Mouse (Mus musculus) kidney, postnatal 0 days (tissue): ENCODE data around the gene Olfr1458. TPM values are rescaled to one million over a fixed set of nuclear protein-coding genes. Genes with fewer than 3 reads are reported as not detected.

Experiments used
- ATAC-seq: fragments of 200-750 bp; cut with Nextera tagmentation; replicated peaks from 2 replicates; pipeline ENCODE4 v1.8.0; 2017; ENCODE audit warnings: low read depth, moderate number of reproducible peaks, moderate TSS enrichment, moderate library complexity; ENCODE audit not compliant: low FRiP score
- DNase-seq: peaks from one replicate; pipeline ENCODE4 v3.0.0-alpha.2; 2016; ENCODE audit warnings: low spot score
- H3K27ac ChIP-seq: fragments of 300-500 bp; sonication (generic); 2 replicates; pipeline ENCODE4 v1.5.1; 2014; ENCODE audit warnings: mild to moderate bottlenecking
- H3K27me3 ChIP-seq: fragments of 300-500 bp; sonication (generic); 2 replicates; pipeline ENCODE4 v1.6.1; 2014; ENCODE audit warnings: low read length, mixed read lengths; ENCODE audit not compliant: insufficient read depth
- H3K36me3 ChIP-seq: fragments of 300-500 bp; sonication (generic); 2 replicates; pipeline ENCODE4 v1.6.1; 2014; ENCODE audit warnings: low read length, mixed read lengths; ENCODE audit not compliant: insufficient read depth
- H3K4me1 ChIP-seq: fragments of 300-500 bp; sonication (generic); replicated peaks from 2 replicates; pipeline ENCODE4 v1.6.1; 2014; ENCODE audit warnings: antibody characterized with exemption, low read length, mixed read lengths; ENCODE audit not compliant: insufficient read depth
- H3K4me2 ChIP-seq: fragments of 300-500 bp; sonication (generic); 2 replicates; pipeline ENCODE4 v1.6.1; 2014; ENCODE audit warnings: mild to moderate bottlenecking, low read length, moderate library complexity, mixed read lengths
- H3K4me3 ChIP-seq: fragments of 300-500 bp; sonication (generic); replicated peaks from 2 replicates; pipeline ENCODE4 v1.5.1; 2014; ENCODE audit warnings: low read depth, low read length
- H3K9ac ChIP-seq: fragments of 300-500 bp; sonication (generic); 2 replicates; pipeline ENCODE4 v1.6.1; 2014; ENCODE audit warnings: low read depth, low read length
- H3K9me3 ChIP-seq: fragments of 300-500 bp; sonication (generic); replicated peaks from 2 replicates; pipeline ENCODE4 v1.6.1; 2016; ENCODE audit warnings: low read length, inconsistent platforms, mixed read lengths
- CTCF ChIP-seq: IDR thresholded peaks from 2 replicates; pipeline ENCODE4 v1.5.1; 2016; ENCODE audit warnings: antibody characterized with exemption, low read depth, mild to moderate bottlenecking, moderate library complexity
- WGBS: fragments of 180-500 bp; shearing (Covaris S2); extraction: QIAGEN DNeasy Blood & Tissue Kit; methylation state at CpG from one replicate; pipeline ENCODE4 v1.1.7; 2014; 5-methylcytosine and 5-hydroxymethylcytosine counted together
- polyA plus RNA-seq: library from polyadenylated mRNA; unstranded; fragments of >200 nt; fragmentation: Nextera tagmentation; extraction: Ambion mirVana; gene quantifications from 2 replicates; pipeline ENCODE4 v1.2.1, GENCODE M21; 2015

Gene Olfr1458
- polyA plus RNA-seq = not detected in 2 replicates

- TF ChIP-seq CTCF = no peak
- 78% methylated on average over 3 of the region's 3 CpGs for WGBS
- DNase-seq = no peak
- Histone ChIP-seq H3K4me1 (no peaks in the 10 kb centered on the region), H3K4me2 (no peak within 1 kb of the TSS), H3K4me3 (no peak within 1 kb of the TSS), H3K36me3 (no peaks in the 10 kb centered on the region), H3K9ac (no peak within 1 kb of the TSS), H3K27me3 (no peaks in the 10 kb centered on the region), H3K27ac (no peak within 1 kb of the TSS), H3K9me3 (no peaks in the 10 kb centered on the region)
- no peak for ATAC-seq
Observed at GRCm38 (mm10) chr19:13106675-13107074, at the start of gene Olfr1458. TSS of gene Olfr1458 (minus strand) at chr19:13106775.

- Histone ChIP-seq H3K4me2 (no peak within 1 kb of the TSS), H3K36me3 (no peaks in the 10 kb centered on the region), H3K27ac (no peak within 1 kb of the TSS), H3K4me1 (no peaks in the 10 kb centered on the region), H3K4me3 (no peak within 1 kb of the TSS), H3K27me3 (no peaks in the 10 kb centered on the region), H3K9ac (no peak within 1 kb of the TSS), H3K9me3 (no peaks in the 10 kb centered on the region)
- TF ChIP-seq CTCF = no peak
- no peak for ATAC-seq
- WGBS = 74% methylated on average over 1 of the region's 1 CpGs
- DNase-seq = no peak
Observed at GRCm38 (mm10) chr19:13149449-13149848, 42.9 kb upstream of the Olfr1458 start, which contains the start of gene Olfr1459. TSS of gene Olfr1459 (minus strand) at chr19:13149549.

- no peak within 1 kb of the TSS for H3K4me3 ChIP-seq
- DNase-seq (no peak), ATAC-seq (no peak)
- WGBS = 66% methylated on average over 2 of the region's 2 CpGs
- TF ChIP-seq CTCF = no peak
- H3K9ac ChIP-seq = no peak within 1 kb of the TSS
- H3K4me2 ChIP-seq = no peak within 1 kb of the TSS
- no peaks in the 10 kb centered on the region for H3K9me3 ChIP-seq
- no peak within 1 kb of the TSS for H3K27ac ChIP-seq
- no peaks in the 10 kb centered on the region for H3K36me3 ChIP-seq
- H3K4me1 ChIP-seq = no peaks in the 10 kb centered on the region
- H3K27me3 ChIP-seq = no peaks in the 10 kb centered on the region
Observed at GRCm38 (mm10) chr19:13097791-13098190, 8.8 kb downstream of the Olfr1458 start, which contains the start of gene Olfr1457. TSS of gene Olfr1457 (minus strand) at chr19:13097891.

- Histone ChIP-seq H3K9ac (no peak overlapping the region), H3K36me3 (no peaks in the 10 kb centered on the region), H3K4me1 (no peaks in the 10 kb centered on the region), H3K4me3 (no peak overlapping the region), H3K9me3 (no peaks in the 10 kb centered on the region), H3K27ac (no peak overlapping the region), H3K27me3 (no peaks in the 10 kb centered on the region), H3K4me2 (no peak overlapping the region)
- WGBS = 97% methylated on average over 1 of the region's 1 CpGs
- DNase-seq (no peak), ATAC-seq (no peak)
- TF ChIP-seq CTCF = no peak
Observed at GRCm38 (mm10) chr19:13093908-13094307, 12.7 kb downstream of the Olfr1458 start.

- no peak within 1 kb of the TSS for H3K27ac ChIP-seq
- ATAC-seq (no peak), DNase-seq (no peak)
- no peak for TF ChIP-seq CTCF
- no peak within 1 kb of the TSS for H3K4me2 ChIP-seq
- no peaks in the 10 kb centered on the region for H3K36me3 ChIP-seq
- no peak within 1 kb of the TSS for H3K4me3 ChIP-seq
- no peak within 1 kb of the TSS for H3K9ac ChIP-seq
- no peaks in the 10 kb centered on the region for H3K4me1 ChIP-seq
- 71% methylated on average over 2 of the region's 2 CpGs for WGBS
- H3K9me3 ChIP-seq = no peaks in the 10 kb centered on the region
- no peaks in the 10 kb centered on the region for H3K27me3 ChIP-seq
Observed at GRCm38 (mm10) chr19:13060310-13060709, 46.3 kb downstream of the Olfr1458 start, which contains the start of gene Olfr1454. TSS of gene Olfr1454 (plus strand) at chr19:13060610.

Other genes starting within 250 kb of the Olfr1458 start
- gene Olfr1444, start 249.5 kb downstream of the Olfr1458 start, polyA plus RNA-seq = not detected in 2 replicates
- gene Olfr1445, start 222.9 kb downstream of the Olfr1458 start, polyA plus RNA-seq = not detected in 2 replicates
- not detected in 2 replicates for gene Olfr1446, start 213.3 kb downstream of the Olfr1458 start, polyA plus RNA-seq
- gene Olfr1447, start 203.0 kb downstream of the Olfr1458 start, polyA plus RNA-seq = not detected in 2 replicates
- not detected in 2 replicates for gene Olfr1448, start 182.4 kb downstream of the Olfr1458 start, polyA plus RNA-seq
- gene Olfr1449, start 175.9 kb downstream of the Olfr1458 start, polyA plus RNA-seq = not detected in 2 replicates
- gene Olfr1450, start 156.5 kb downstream of the Olfr1458 start, polyA plus RNA-seq = not detected in 2 replicates
- not detected in 2 replicates for gene Olfr1451, start 111.8 kb downstream of the Olfr1458 start, polyA plus RNA-seq
- not detected in 2 replicates for gene Olfr1453, start 78.4 kb downstream of the Olfr1458 start, polyA plus RNA-seq
- gene Olfr1454, start 46.2 kb downstream of the Olfr1458 start, polyA plus RNA-seq = not detected in 2 replicates
- gene Olfr1457, start 8.9 kb downstream of the Olfr1458 start, polyA plus RNA-seq = not detected in 2 replicates
- not detected in 2 replicates for gene Olfr1459, start 42.8 kb upstream of the Olfr1458 start, polyA plus RNA-seq
- gene Olfr1461, start 56.2 kb upstream of the Olfr1458 start, polyA plus RNA-seq = not detected in 2 replicates
- gene Olfr1462, start 79.0 kb upstream of the Olfr1458 start, polyA plus RNA-seq = not detected in 2 replicates
- not detected in 2 replicates for gene Olfr1463, start 124.6 kb upstream of the Olfr1458 start, polyA plus RNA-seq
- not detected in 2 replicates for gene Olfr1465, start 208.8 kb upstream of the Olfr1458 start, polyA plus RNA-seq
- gene Olfr1466, start 232.1 kb upstream of the Olfr1458 start, polyA plus RNA-seq = not detected in 2 replicates